Mouse (Mus musculus) CH12.LX (cell line): ENCODE results near the gene Themis. TPM values are rescaled to one million over a fixed set of nuclear protein-coding genes. Genes with fewer than 3 reads are reported as not detected.

ENCODE experiments used
- DNase-seq: peaks from one replicate; pipeline ENCODE4 v3.0.0-alpha.2; 2013; ENCODE audit errors: extremely low read depth
- H3K27ac ChIP-seq: 2 replicates; pipeline ENCODE4 v1.5.1; 2012; ENCODE audit warnings: low read depth, mild to moderate bottlenecking, control low read depth, moderate library complexity; ENCODE audit not compliant: insufficient read depth
- H3K27me3 ChIP-seq: replicated peaks from 2 replicates; pipeline ENCODE3; 2012; ENCODE audit warnings: inconsistent platforms
- H3K36me3 ChIP-seq, 2 experiments: replicated peaks in 1 of 2; 2 replicates each; pipeline versions ENCODE3 to v1.6.1; 2012; ENCODE audit warnings: inconsistent platforms in 1 of 2, low read length in 1 of 2, mild to moderate bottlenecking in 1 of 2, mixed read lengths in 1 of 2, moderate library complexity in 1 of 2; ENCODE audit not compliant: control insufficient read depth in 1 of 2, insufficient read depth in 1 of 2
- H3K4me1 ChIP-seq, 2 experiments: 2 replicates each; pipeline ENCODE4 v1.6.1; 2012; ENCODE audit warnings: inconsistent platforms in 1 of 2, moderate library complexity in 1 of 2; ENCODE audit not compliant: insufficient read depth in 2 of 2, control insufficient read depth in 1 of 2
- H3K4me2 ChIP-seq: 2 replicates; pipeline ENCODE4 v1.6.1; 2012; ENCODE audit warnings: low read depth, mild to moderate bottlenecking, control low read depth; ENCODE audit not compliant: poor library complexity, insufficient read depth, severe bottlenecking
- H3K4me3 ChIP-seq, 3 experiments: fragments of 150-350 bp in 1 of 3; sonication (generic) in 1 of 3; replicated peaks in 1 of 3; 2 replicates each; pipeline versions ENCODE3 to v1.5.1; 2011 to 2012; ENCODE audit warnings: low read depth in 2 of 3, low read length in 2 of 3, mild to moderate bottlenecking in 2 of 3, moderate library complexity in 2 of 3, control low read depth in 1 of 3, improper control_type of control experiment in 1 of 3, inconsistent platforms in 1 of 3, mixed read lengths in 1 of 3; ENCODE audit not compliant: poor library complexity in 1 of 3
- H3K79me2 ChIP-seq: replicated peaks from 2 replicates; pipeline ENCODE4 v1.6.1; 2012; ENCODE audit warnings: mild to moderate bottlenecking, moderate library complexity; ENCODE audit not compliant: control insufficient read depth, poor library complexity, insufficient read depth, severe bottlenecking; ENCODE audit errors: extremely low read depth
- H3K9ac ChIP-seq: 2 replicates; pipeline ENCODE4 v1.6.1; 2012; ENCODE audit warnings: low read depth, mild to moderate bottlenecking, control low read depth, moderate library complexity; ENCODE audit not compliant: insufficient read depth
- H3K9me3 ChIP-seq: replicated peaks from 2 replicates; pipeline ENCODE3; 2012; ENCODE audit warnings: low read length, inconsistent platforms, mixed read lengths
- BHLHE40 ChIP-seq: IDR thresholded peaks from 2 replicates; pipeline ENCODE4 v1.6.1; 2011; ENCODE audit warnings: mild to moderate bottlenecking, low read depth, low read length, improper control_type of control experiment
- CHD1 ChIP-seq: IDR thresholded peaks from 2 replicates; pipeline ENCODE4 v1.6.1; 2012; ENCODE audit warnings: low read depth, low read length, improper control_type of control experiment, inconsistent platforms
- CHD2 ChIP-seq: IDR thresholded peaks from 2 replicates; pipeline ENCODE4 v1.6.1; 2011; ENCODE audit warnings: low read length, improper control_type of control experiment
- CTCF ChIP-seq, 2 experiments: IDR thresholded peaks in 1 of 2; conservative IDR thresholded peaks in 1 of 2; 2 replicates each; pipeline ENCODE4 v1.5.1; 2011 to 2012; ENCODE audit warnings: low read depth in 2 of 2, low read length in 2 of 2, improper control_type of control experiment in 1 of 2, inconsistent platforms in 1 of 2, mild to moderate bottlenecking in 1 of 2, moderate library complexity in 1 of 2
- E2F4 ChIP-seq: IDR thresholded peaks from 2 replicates; pipeline ENCODE4 v1.6.1; 2011; ENCODE audit warnings: low read depth, low read length, improper control_type of control experiment; ENCODE audit not compliant: insufficient replicate concordance
- ELF1 ChIP-seq: IDR thresholded peaks from 2 replicates; pipeline ENCODE4 v1.6.1; 2014; ENCODE audit warnings: low read depth, mild to moderate bottlenecking, inconsistent platforms, low read length, improper control_type of control experiment
- EP300 ChIP-seq: IDR thresholded peaks from 2 replicates; pipeline ENCODE4 v1.6.1; 2011; ENCODE audit warnings: low read length, improper control_type of control experiment
- ETS1 ChIP-seq: conservative IDR thresholded peaks from 2 replicates; pipeline ENCODE4 v1.6.1; 2012; ENCODE audit warnings: low read depth, mild to moderate bottlenecking, inconsistent platforms, low read length, improper control_type of control experiment, moderate library complexity
- GABPA ChIP-seq: IDR thresholded peaks from 2 replicates; pipeline ENCODE4 v1.6.1; 2012; ENCODE audit warnings: low read depth, low read length, improper control_type of control experiment, inconsistent platforms; ENCODE audit not compliant: insufficient replicate concordance
- JUN ChIP-seq: IDR thresholded peaks from 2 replicates; pipeline ENCODE4 v1.6.1; 2011; ENCODE audit warnings: low read depth, mild to moderate bottlenecking, low read length, improper control_type of control experiment, moderate library complexity; ENCODE audit not compliant: insufficient read depth
- JUND ChIP-seq: conservative IDR thresholded peaks from 2 replicates; pipeline ENCODE4 v1.6.1; 2011; ENCODE audit warnings: low read depth, low read length, improper control_type of control experiment
- KAT2A ChIP-seq: IDR thresholded peaks from 2 replicates; pipeline ENCODE4 v1.6.1; 2012; ENCODE audit warnings: low read length, improper control_type of control experiment, inconsistent platforms; ENCODE audit not compliant: insufficient replicate concordance
- MAFK ChIP-seq: IDR thresholded peaks from 2 replicates; pipeline ENCODE4 v1.6.1; 2011; ENCODE audit warnings: low read length, improper control_type of control experiment; ENCODE audit not compliant: insufficient replicate concordance
- NRF1 ChIP-seq: IDR thresholded peaks from 2 replicates; pipeline ENCODE4 v1.6.1; 2014; ENCODE audit warnings: low read depth, mild to moderate bottlenecking, inconsistent platforms, low read length, improper control_type of control experiment, moderate library complexity
- POLR2A ChIP-seq: IDR thresholded peaks from 2 replicates; pipeline ENCODE4 v1.6.1; 2011; ENCODE audit warnings: low read depth, mild to moderate bottlenecking, improper control_type of control experiment, low read length
- POLR2AphosphoS2 ChIP-seq: IDR thresholded peaks from 2 replicates; pipeline ENCODE4 v1.6.1; 2011; ENCODE audit warnings: low read depth, low read length, improper control_type of control experiment
- RAD21 ChIP-seq: IDR thresholded peaks from 2 replicates; pipeline ENCODE4 v1.6.1; 2011; ENCODE audit warnings: low read depth, mild to moderate bottlenecking, low read length, improper control_type of control experiment, moderate library complexity
- RCOR1 ChIP-seq: conservative IDR thresholded peaks from 2 replicates; pipeline ENCODE4 v1.6.1; 2012; ENCODE audit warnings: low read depth, mild to moderate bottlenecking, inconsistent platforms, low read length, improper control_type of control experiment
- SMC3 ChIP-seq: IDR thresholded peaks from 2 replicates; pipeline ENCODE4 v1.6.1; 2011; ENCODE audit warnings: low read depth, low read length, improper control_type of control experiment
- TBP ChIP-seq: conservative IDR thresholded peaks from 2 replicates; pipeline ENCODE4 v1.6.1; 2011; ENCODE audit warnings: low read depth, low read length, improper control_type of control experiment
- USF2 ChIP-seq: conservative IDR thresholded peaks from 2 replicates; pipeline ENCODE4 v1.6.1; 2011; ENCODE audit warnings: low read depth, low read length, improper control_type of control experiment
- ZC3H11A ChIP-seq: IDR thresholded peaks from 2 replicates; pipeline ENCODE4 v1.6.1; 2012; ENCODE audit warnings: low read depth, mild to moderate bottlenecking, inconsistent platforms, low read length, improper control_type of control experiment
- ZKSCAN1 ChIP-seq: IDR thresholded peaks from 2 replicates; pipeline ENCODE4 v1.6.1; 2012; ENCODE audit warnings: low read depth, inconsistent platforms, low read length, improper control_type of control experiment, borderline replicate concordance
- ZMIZ1 ChIP-seq: IDR thresholded peaks from 2 replicates; pipeline ENCODE4 v1.6.1; 2012; ENCODE audit warnings: low read depth, mild to moderate bottlenecking, inconsistent platforms, low read length, improper control_type of control experiment
- ZNF384 ChIP-seq: IDR thresholded peaks from 2 replicates; pipeline ENCODE4 v1.6.1; 2012; ENCODE audit warnings: low read depth, low read length, improper control_type of control experiment, inconsistent platforms
- dilution Hi-C: fragments of 300-500 bp; cut with MboI; formaldehyde crosslinking; loops from 2 replicates; pipeline ENCODE4 v1.14.3; 2020; ENCODE audit warnings: low sequenced_read_pairs; ENCODE audit not compliant: extremely low pct_unique_long_range_greater_than_20kb, extremely low pct_ligation_motif_present
- in situ Hi-C: fragments of 300-500 bp; cut with MboI; formaldehyde crosslinking; loops from 3 replicates; pipeline ENCODE4 v1.14.3; 2019; ENCODE audit warnings: low sequenced_read_pairs, low pct_ligation_motif_present, low pct_unique_long_range_greater_than_20kb, mixed read lengths
- polyA plus RNA-seq: library from polyadenylated mRNA; unstranded; fragments of >175 nt; gene quantifications from 2 replicates; pipeline ENCODE4 v1.2.1, GENCODE M21; 2012; ENCODE audit warnings: low read depth; ENCODE audit not compliant: insufficient read length
- total RNA-seq, 2 experiments: library from RNA; depleted of rRNA; stranded (reverse); fragments of 300-350 nt in 1 of 2; fragments of >200 nt in 1 of 2; gene quantifications; 2 replicates each; pipeline ENCODE4 v1.2.3; 2012 to 2014

The Themis gene
- total and polyA plus RNA-seq, 3 experiments: not detected

GRCm38 (mm10) chr10:28870580-28871354 lies 202.6 kb downstream of the Themis start:
- Histone ChIP-seq H3K27ac (no peak overlapping the region), H3K4me1 (no peaks in the 10 kb centered on the region), H3K4me2 (no peak overlapping the region), H3K9ac (no peak overlapping the region), H3K9me3 (no peaks in the 10 kb centered on the region), H3K27me3 (no peaks in the 10 kb centered on the region), H3K4me3 (no peak overlapping the region), H3K79me2 (no peaks in the 10 kb centered on the region), H3K36me3 (no peaks in the 10 kb centered on the region)
- TF ChIP-seq JUN (no peak), CTCF (conservative IDR thresholded peaks at IDR 0.05 in 1 of 2, IDR thresholded peaks at IDR 0.05 in 1 of 2; ENCODE audit: low read depth in 2 of 2, low read length in 2 of 2) (no peak), POLR2A (no peak), ZMIZ1 (no peak), ZKSCAN1 (no peak), USF2 (no peak), SMC3 (no peak), RAD21 (no peak), KAT2A (no peak), MAFK (no peak), ZC3H11A (no peak), TBP (no peak), BHLHE40 (no peak)
- DNase-seq: no peak
- in situ Hi-C loops (no loop called here), dilution Hi-C loops (no loop called here)

GRCm38 (mm10) chr10:28874605-28875004 lies 206.4 kb downstream of the Themis start:
- in situ Hi-C loops: no loop called here
- H3K79me2 ChIP-seq: no peaks in the 10 kb centered on the region

GRCm38 (mm10) chr10:28887643-28888042 lies 219.5 kb downstream of the Themis start:
- Histone ChIP-seq H3K9ac (no peak overlapping the region), H3K27me3 (no peaks in the 10 kb centered on the region), H3K4me2 (no peak overlapping the region), H3K27ac (no peak overlapping the region), H3K79me2 (no peaks in the 10 kb centered on the region), H3K4me3 (no peak overlapping the region), H3K9me3 (no peaks in the 10 kb centered on the region), H3K4me1 (peaks cover 0 to 6% of the 10 kb centered on the region in 2 experiments; a peak in 1 of 4 replicates), H3K36me3 (no peaks in the 10 kb centered on the region)
- in situ Hi-C loops (no loop called here), dilution Hi-C loops (no loop called here)
- DNase-seq: no peak
- no peak for TF ChIP-seq CTCF (conservative IDR thresholded peaks at IDR 0.05 in 1 of 2, IDR thresholded peaks at IDR 0.05 in 1 of 2; ENCODE audit: low read depth in 2 of 2, low read length in 2 of 2)
- no peak for TF ChIP-seq ZNF384
- TF ChIP-seq CHD2: no peak
- TF ChIP-seq CHD1: no peak
- no peak for TF ChIP-seq EP300
- TF ChIP-seq ZMIZ1: no peak
- no peak for TF ChIP-seq RCOR1
- no peak for TF ChIP-seq E2F4
- no peak for TF ChIP-seq ETS1
- TF ChIP-seq ZC3H11A: no peak
- TF ChIP-seq POLR2AphosphoS2: no peak
- TF ChIP-seq GABPA: no peak
- no peak for TF ChIP-seq RAD21
- TF ChIP-seq MAFK: no peak
- TF ChIP-seq NRF1: no peak
- TF ChIP-seq JUND: no peak
- no peak for TF ChIP-seq ELF1

More at GRCm38 (mm10) chr10:28874605-28875004, 206.4 kb downstream of the Themis start:
- H3K36me3 ChIP-seq: no peaks in the 10 kb centered on the region
- H3K4me2 ChIP-seq: no peak overlapping the region
- H3K27me3 ChIP-seq: no peaks in the 10 kb centered on the region
- H3K9ac ChIP-seq: no peak overlapping the region
- TF ChIP-seq NRF1: no peak
- H3K9me3 ChIP-seq: no peaks in the 10 kb centered on the region
- dilution Hi-C loops: no loop called here
- H3K4me1 ChIP-seq: no peaks in the 10 kb centered on the region
- H3K27ac ChIP-seq: no peak overlapping the region
- no peak overlapping the region for H3K4me3 ChIP-seq
- no peak for DNase-seq
